Mouse (Mus musculus) spleen, adult 2 months (tissue): ENCODE data around the gene Sh3rf1. TPM values are rescaled to one million over a fixed set of nuclear protein-coding genes. Genes with fewer than 3 reads are reported as not detected.
"Not testable (repeated sequence)": the region's sequence is repeated elsewhere in the genome, so short reads cannot be mapped to it uniquely, and the experiment has no call there.

Experiments
- DNase-seq, 2 experiments: peaks; one replicate each; pipeline versions ENCODE4 v3.0.0 to v3.0.0-alpha.2; 2012 to 2021; ENCODE audit warnings: low spot score in 2 of 2, low read depth in 1 of 2
- H3K27ac ChIP-seq: fragments of 200-500 bp; 2 replicates; pipeline ENCODE4 v1.5.1; 2012; ENCODE audit warnings: low read length, inconsistent platforms; ENCODE audit not compliant: insufficient read depth
- H3K27me3 ChIP-seq: fragments of 200-500 bp; 2 replicates; pipeline ENCODE4 v1.6.1; 2012; ENCODE audit warnings: mild to moderate bottlenecking, moderate library complexity, low read length, inconsistent platforms; ENCODE audit not compliant: control insufficient read depth, insufficient read depth
- H3K36me3 ChIP-seq: fragments of 200-500 bp; 2 replicates; pipeline ENCODE4 v1.6.1; 2012; ENCODE audit warnings: mild to moderate bottlenecking, low read length, inconsistent platforms; ENCODE audit not compliant: control insufficient read depth, insufficient read depth
- H3K4me1 ChIP-seq: fragments of 200-500 bp; 2 replicates; pipeline ENCODE4 v1.6.1; 2011; ENCODE audit warnings: inconsistent platforms; ENCODE audit not compliant: control insufficient read depth, insufficient read depth, insufficient read length
- H3K4me3 ChIP-seq: fragments of 200-500 bp; 2 replicates; pipeline ENCODE4 v1.5.1; 2011; ENCODE audit warnings: mild to moderate bottlenecking, inconsistent platforms; ENCODE audit not compliant: insufficient read depth, insufficient read length; ENCODE audit errors: extremely low read depth
- CTCF ChIP-seq: fragments of 200-500 bp; IDR thresholded peaks from 2 replicates; pipeline ENCODE4 v1.5.1; 2011; ENCODE audit warnings: mild to moderate bottlenecking, inconsistent platforms; ENCODE audit not compliant: insufficient read depth, insufficient read length, insufficient replicate concordance; ENCODE audit errors: extremely low read depth
- POLR2A ChIP-seq: fragments of 200-500 bp; IDR thresholded peaks from 2 replicates; pipeline ENCODE4 v1.6.1; 2011; ENCODE audit warnings: low read depth, low read length, inconsistent platforms
- WGBS: fragments of 180-500 bp; shearing (Covaris S2); methylation state at CpG from one replicate; pipeline ENCODE4 v1.1.7; 2018; 5-methylcytosine and 5-hydroxymethylcytosine counted together
- polyA plus RNA-seq: library from polyadenylated mRNA; depleted of rRNA; stranded (reverse); fragments of >200 nt; gene quantifications from 2 replicates; pipeline ENCODE4 v1.2.3, GENCODE M21; 2012

The Sh3rf1 gene
- polyA plus RNA-seq, 1 experiment = 2.5 TPM

DNA sequence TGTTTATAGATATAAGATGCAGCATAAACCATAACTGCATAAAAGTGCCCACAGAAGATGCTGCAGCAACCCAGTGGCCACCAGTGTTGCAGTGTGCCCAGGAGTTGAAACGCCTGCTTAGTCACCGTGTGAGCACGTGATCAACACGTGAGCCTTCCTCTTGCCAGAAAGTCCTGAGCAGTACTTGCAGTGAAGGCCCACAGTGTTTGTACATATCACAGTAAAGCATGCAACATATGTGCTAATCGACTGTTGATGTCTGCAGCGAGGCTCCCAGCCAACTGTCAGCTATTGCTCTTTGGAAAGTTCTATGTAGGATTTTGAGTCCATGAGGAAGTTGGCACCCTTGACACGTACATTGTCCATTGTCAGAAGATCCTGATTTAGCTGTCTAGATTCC is 174.1 kb downstream of the Sh3rf1 start:
- H3K36me3 ChIP-seq = no peaks in the 10 kb centered on the region
- TF ChIP-seq POLR2A (no peak), CTCF (no peak)
- DNase-seq = no peak
- 79% methylated on average over 7 of the region's 7 CpGs for WGBS
- H3K4me3 ChIP-seq = no peak overlapping the region
- no peak overlapping the region for H3K27ac ChIP-seq
- H3K27me3 ChIP-seq = no peaks in the 10 kb centered on the region
- H3K4me1 ChIP-seq = no peaks in the 10 kb centered on the region

- TF ChIP-seq POLR2A = no peak
- TF ChIP-seq CTCF = no peak
- Histone ChIP-seq H3K27me3 (no peaks in the 10 kb centered on the region), H3K36me3 (no peaks in the 10 kb centered on the region), H3K27ac (no peak overlapping the region), H3K4me3 (no peak overlapping the region), H3K4me1 (no peaks in the 10 kb centered on the region)
- 91% methylated on average over 7 of the region's 7 CpGs for WGBS
- no peak for DNase-seq
Measured at GRCm38 (mm10) chr8:61402861-61403260, 179.2 kb downstream of the Sh3rf1 start.

DNA sequence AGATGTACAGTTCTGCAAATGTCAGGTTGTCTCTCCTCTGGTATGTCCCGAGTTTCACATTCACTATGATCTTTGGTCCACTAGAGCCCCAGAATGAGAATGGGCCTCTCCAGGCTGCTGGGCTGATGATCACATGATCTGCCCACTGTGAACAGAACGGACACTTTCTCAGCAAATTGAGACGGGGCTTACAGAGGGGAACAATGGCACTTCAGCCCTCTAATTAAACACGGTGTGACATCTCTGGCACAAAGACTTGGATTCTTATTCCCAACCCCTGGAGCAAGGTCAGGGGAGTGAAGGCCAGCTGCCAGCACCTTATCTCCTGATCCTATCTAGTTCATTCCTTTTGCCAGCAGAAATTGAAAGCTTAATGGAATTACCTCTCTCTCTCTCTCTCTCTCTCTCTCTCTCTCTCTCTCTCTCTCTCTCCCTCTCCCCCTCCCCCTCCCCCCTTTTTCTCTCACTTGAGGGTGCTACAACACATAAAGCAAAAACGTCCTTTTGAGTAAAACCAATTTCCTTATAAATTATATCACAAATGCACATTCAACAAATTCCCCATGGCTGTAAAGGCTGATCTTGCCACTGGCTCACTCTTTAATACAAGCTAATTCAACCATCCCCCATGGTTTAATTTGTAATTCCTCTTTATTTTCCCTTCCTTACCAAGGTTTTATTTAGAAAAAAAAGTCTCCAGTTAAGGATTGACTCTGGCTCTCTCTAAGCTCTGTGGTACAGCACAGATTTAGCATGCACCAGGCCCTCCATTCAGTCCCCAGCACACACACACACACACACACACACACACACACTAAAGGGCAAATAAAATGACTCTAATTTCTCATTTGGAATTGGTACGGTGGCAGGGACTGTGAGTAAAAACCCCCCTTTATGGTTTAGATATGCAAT is 179.8 kb downstream of the Sh3rf1 start:
- WGBS = 54% methylated on average over 6 of the region's 6 CpGs
- Histone ChIP-seq H3K27ac (no peak overlapping the region), H3K36me3 (no peaks in the 10 kb centered on the region), H3K27me3 (no peaks in the 10 kb centered on the region), H3K4me3 (no peak overlapping the region), H3K4me1 (no peaks in the 10 kb centered on the region)
- DNase-seq = no peak
- no peak for TF ChIP-seq POLR2A
- TF ChIP-seq CTCF = no peak

DNA sequence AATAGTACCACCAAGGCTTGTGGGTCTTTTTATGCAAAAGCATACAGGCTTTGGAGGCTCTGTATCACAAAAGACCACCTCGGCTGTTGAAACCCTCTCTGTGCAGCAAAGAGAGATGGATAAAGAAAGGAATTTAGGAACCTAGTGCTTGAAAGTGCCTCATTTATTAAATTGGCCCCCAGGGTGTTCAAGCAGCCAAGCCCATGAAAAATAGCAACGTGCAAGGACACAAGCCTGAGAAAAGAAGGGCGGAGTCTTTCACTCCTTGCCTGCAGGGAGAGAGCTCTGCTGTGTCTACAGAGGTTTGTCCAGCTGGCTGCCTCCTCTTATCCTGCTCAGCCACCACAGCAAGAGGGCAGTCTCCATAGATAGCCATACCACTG is 180.5 kb downstream of the Sh3rf1 start:
- 79% methylated on average over 3 of the region's 3 CpGs for WGBS
- H3K27me3 ChIP-seq = no peaks in the 10 kb centered on the region
- no peak for TF ChIP-seq POLR2A
- no peak for TF ChIP-seq CTCF
- no peak for DNase-seq
- H3K27ac ChIP-seq = no peak overlapping the region
- H3K4me1 ChIP-seq = no peaks in the 10 kb centered on the region
- H3K36me3 ChIP-seq = no peaks in the 10 kb centered on the region
- no peak overlapping the region for H3K4me3 ChIP-seq

DNA sequence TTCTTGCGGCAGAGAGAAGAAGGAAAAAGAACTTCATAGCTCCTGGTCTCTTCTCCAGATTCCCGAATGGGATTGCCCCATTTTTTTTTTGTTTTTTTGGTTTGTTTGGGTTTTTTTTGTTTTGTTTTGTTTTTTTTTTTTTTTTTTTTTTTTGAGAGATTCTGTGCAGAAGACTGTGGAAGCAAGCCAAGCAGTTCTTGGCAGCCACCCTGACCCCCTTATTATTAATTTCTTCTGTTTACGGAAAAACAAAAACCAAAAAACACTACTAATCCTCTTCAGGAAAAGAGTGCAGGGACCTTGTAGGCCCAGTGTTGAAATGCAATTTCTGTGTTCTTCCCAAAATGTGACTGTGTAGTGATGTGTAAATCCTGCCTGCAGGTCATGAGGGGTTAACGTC is 185.4 kb downstream of the Sh3rf1 start:
- H3K36me3 ChIP-seq = no peaks in the 10 kb centered on the region
- H3K4me1 ChIP-seq = no peaks in the 10 kb centered on the region
- H3K27me3 ChIP-seq = no peaks in the 10 kb centered on the region
- no peak overlapping the region for H3K27ac ChIP-seq
- no peak for TF ChIP-seq CTCF
- no peak for TF ChIP-seq POLR2A
- WGBS = 88% methylated on average over 4 of the region's 4 CpGs
- DNase-seq = no peak
- H3K4me3 ChIP-seq = no peak overlapping the region

GRCm38 (mm10) chr8:61409712-61410111 is 186.0 kb downstream of the Sh3rf1 start:
- H3K36me3 ChIP-seq, H3K4me3 ChIP-seq, H3K4me1 ChIP-seq, H3K27me3 ChIP-seq, DNase-seq, H3K27ac ChIP-seq: not testable (repeated sequence)
- 88% methylated on average over 5 of the region's 5 CpGs for WGBS

DNA sequence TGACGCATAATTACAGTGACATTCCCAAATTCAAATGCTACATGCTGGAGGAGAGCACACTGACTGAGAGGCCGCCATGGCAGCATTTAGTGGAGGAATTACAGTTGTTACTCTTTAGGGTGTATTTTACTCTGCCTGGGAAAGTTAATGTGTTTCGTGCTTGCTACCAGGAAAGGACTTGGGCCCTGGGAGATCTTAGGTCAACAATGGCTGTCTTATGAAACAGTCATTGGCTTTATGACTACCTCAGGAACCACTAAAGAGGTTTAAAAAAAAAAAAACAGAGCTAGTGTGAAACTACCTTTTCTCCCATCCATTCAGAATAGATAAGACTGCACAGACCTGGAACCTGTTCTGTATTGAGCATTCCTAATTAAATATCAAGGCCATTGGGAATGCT is 195.8 kb downstream of the Sh3rf1 start:
- H3K36me3 ChIP-seq = no peaks in the 10 kb centered on the region
- WGBS = 94% methylated on average over 3 of the region's 3 CpGs
- no peak overlapping the region for H3K27ac ChIP-seq
- no peaks in the 10 kb centered on the region for H3K27me3 ChIP-seq
- TF ChIP-seq CTCF = no peak
- H3K4me3 ChIP-seq = no peak overlapping the region
- no peaks in the 10 kb centered on the region for H3K4me1 ChIP-seq
- no peak for DNase-seq
